Mouse (Mus musculus) layer of hippocampus, adult 2 months (tissue): Measurements from ENCODE around the gene Gpr1. TPM values are rescaled to one million over a fixed set of nuclear protein-coding genes. Genes with fewer than 3 reads are reported as not detected.
"Not testable (repeated sequence)": the region's sequence is repeated elsewhere in the genome, so short reads cannot be mapped to it uniquely, and the experiment has no call there.

Experiments
- DNase-seq, 2 experiments: peaks; one replicate each; pipeline ENCODE4 v3.0.0; 2022; ENCODE audit warnings: low spot score in 2 of 2
- H3K27ac ChIP-seq: fragments of 200-600 bp; 2 replicates; pipeline ENCODE4 v1.8.1; 2022
- H3K4me3 ChIP-seq: fragments of 200-600 bp; 2 replicates; pipeline ENCODE4 v1.8.1; 2022; ENCODE audit warnings: mild to moderate bottlenecking
- CTCF ChIP-seq: fragments of 200-600 bp; conservative IDR thresholded peaks from 2 replicates; pipeline ENCODE4 v1.8.1; 2022; ENCODE audit warnings: antibody characterized with exemption, mild to moderate bottlenecking, moderate library complexity
- total RNA-seq, 2 experiments: library from RNA; stranded (reverse); gene quantifications; 2 replicates each; pipeline ENCODE4 v1.2.3; 2021

Gene Gpr1
- total RNA-seq, 2 experiments from 2014 or later: 0.49 to 0.61 TPM

GRCm38 (mm10) chr1:63204660-63205394, 9.5 kb downstream of the Gpr1 start:
- no peak for DNase-seq
- H3K27ac ChIP-seq: peak overlapping the region; percentile 49
- H3K4me3 ChIP-seq: no peak overlapping the region
- TF ChIP-seq CTCF: no peak

DNA sequence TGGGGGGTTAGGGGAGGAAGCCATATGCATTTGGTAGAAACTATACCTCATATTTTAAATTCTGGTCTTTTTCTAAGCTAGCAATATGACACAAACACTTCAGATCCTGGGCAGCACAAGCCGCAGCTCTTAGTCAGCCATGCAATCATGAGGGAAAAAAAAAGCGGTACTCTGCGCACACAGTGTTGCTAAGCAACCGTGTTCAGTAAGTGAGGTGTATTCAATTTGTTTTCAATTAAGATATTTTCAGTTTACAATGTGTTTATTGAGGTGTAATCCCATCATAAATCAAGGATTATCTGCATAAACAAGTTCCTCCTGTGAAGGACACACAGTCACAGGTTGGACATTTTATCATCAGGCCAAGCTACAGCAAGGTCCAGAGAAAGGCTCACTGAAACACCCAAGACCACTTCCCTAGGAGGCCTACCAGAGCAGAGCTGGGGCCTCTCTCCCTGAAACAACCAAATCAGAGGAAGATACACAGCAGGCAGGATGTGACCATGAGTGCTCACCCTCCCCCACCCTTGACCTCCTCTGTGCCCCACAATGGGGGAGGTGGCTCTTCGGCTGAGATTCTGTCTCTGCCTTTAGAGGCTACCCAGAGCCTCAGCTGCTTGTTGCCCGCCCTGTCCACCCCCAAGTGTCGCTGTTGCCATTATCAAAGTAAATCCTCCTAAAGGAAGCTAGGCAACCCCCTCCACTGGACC, 10.2 kb downstream of the Gpr1 start:
- TF ChIP-seq CTCF: peak; percentile 44
- H3K27ac ChIP-seq: peak overlapping the region; percentile 49
- no peak overlapping the region for H3K4me3 ChIP-seq
- DNase-seq: peak in 1 of 2 experiments; percentile 70

- no peak overlapping the region for H3K4me3 ChIP-seq
- TF ChIP-seq CTCF: no peak
- no peak for DNase-seq
- H3K27ac ChIP-seq: peak overlapping the region; percentile 49
These were observed 10.9 kb downstream of the Gpr1 start for GRCm38 (mm10) chr1:63203471-63203870.

DNA sequence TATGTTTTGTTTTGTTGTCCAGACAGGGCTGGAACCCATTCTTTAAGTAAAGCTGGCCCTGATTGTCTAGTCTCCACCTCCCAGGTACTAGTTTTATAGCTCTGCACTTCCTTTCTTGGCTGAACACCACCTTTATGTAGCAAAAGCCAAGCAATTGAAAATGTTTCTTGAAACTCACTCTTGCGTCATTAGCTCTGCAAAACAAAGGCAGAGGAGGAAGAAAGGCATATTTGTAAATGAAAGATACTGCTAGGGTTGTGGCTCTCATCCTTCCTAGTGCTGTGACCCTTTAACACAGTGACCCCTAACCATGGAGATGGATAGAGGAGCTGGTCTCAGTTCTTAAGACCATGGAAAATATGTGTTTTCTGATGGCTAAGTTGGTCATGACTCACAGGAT, 12.7 kb downstream of the Gpr1 start:
- no peak for TF ChIP-seq CTCF
- DNase-seq: no peak
- H3K4me3 ChIP-seq: no peak overlapping the region
- no peak overlapping the region for H3K27ac ChIP-seq

DNA sequence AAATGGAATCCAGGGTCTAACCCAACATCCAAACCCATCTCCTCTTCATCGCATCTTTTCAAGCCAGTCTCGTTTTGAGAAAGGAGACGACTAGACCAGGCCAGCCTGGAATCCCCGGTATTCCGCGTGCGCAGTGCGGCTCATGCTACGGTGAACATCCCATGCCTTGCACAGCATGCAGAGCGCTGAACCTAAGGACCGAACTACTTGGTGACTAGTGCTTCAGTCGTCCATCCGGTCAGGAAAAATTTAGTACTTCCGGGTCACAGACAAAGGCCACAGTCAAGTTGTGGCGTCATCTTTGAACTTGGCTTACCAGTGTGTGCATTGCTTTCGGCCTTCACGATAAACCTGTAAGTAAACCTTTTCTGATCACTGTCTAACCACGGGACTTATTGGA, 14.0 kb downstream of the Gpr1 start:
- DNase-seq: no peak
- Histone ChIP-seq H3K27ac (no peak overlapping the region), H3K4me3 (no peak overlapping the region)
- TF ChIP-seq CTCF: no peak

GRCm38 (mm10) chr1:63199387-63199786, 15.0 kb downstream of the Gpr1 start:
- Histone ChIP-seq H3K27ac (no peak overlapping the region), H3K4me3 (no peak overlapping the region)
- DNase-seq: no peak
- no peak for TF ChIP-seq CTCF

GRCm38 (mm10) chr1:63195848-63196512, 18.4 kb downstream of the Gpr1 start:
- TF ChIP-seq CTCF: no peak
- Histone ChIP-seq H3K27ac (no peak overlapping the region), H3K4me3 (no peak overlapping the region)
- no peak for DNase-seq

- TF ChIP-seq CTCF: no peak
- DNase-seq: no peak
These were observed 21.9 kb downstream of the Gpr1 start for GRCm38 (mm10) chr1:63192306-63193065.

GRCm38 (mm10) chr1:63190851-63191250, 23.5 kb downstream of the Gpr1 start:
- DNase-seq: no peak
- Histone ChIP-seq H3K27ac (no peak overlapping the region; the same call in 1 of the 2 replicates), H3K4me3 (no peak overlapping the region)
- no peak for TF ChIP-seq CTCF

More at GRCm38 (mm10) chr1:63192306-63193065, 21.9 kb downstream of the Gpr1 start:
- Histone ChIP-seq H3K27ac (no peak overlapping the region), H3K4me3 (no peak overlapping the region)

GRCm38 (mm10) chr1:63188536-63188935, 25.8 kb downstream of the Gpr1 start:
- no peak for DNase-seq
- no peak for TF ChIP-seq CTCF

GRCm38 (mm10) chr1:63185430-63185829, 28.9 kb downstream of the Gpr1 start:
- H3K4me3 ChIP-seq, DNase-seq: not testable (repeated sequence)

More at GRCm38 (mm10) chr1:63188536-63188935, 25.8 kb downstream of the Gpr1 start:
- no peak overlapping the region for H3K4me3 ChIP-seq
- H3K27ac ChIP-seq: no peak overlapping the region

GRCm38 (mm10) chr1:63182636-63183270, 31.6 kb downstream of the Gpr1 start:
- peak in 1 of 2 experiments; percentile 75 for DNase-seq
- Histone ChIP-seq H3K4me3 (no peak overlapping the region), H3K27ac (0 out of 2 replicates have a peak overlapping the region, but pooled peaks have one; percentile 9)
- TF ChIP-seq CTCF: peak; percentile 93

More at GRCm38 (mm10) chr1:63185430-63185829, 28.9 kb downstream of the Gpr1 start:
- H3K27ac ChIP-seq: not testable (repeated sequence)
